Mouse (Mus musculus): Measurements from ENCODE around the gene Ltbp4. TPM values are rescaled to one million over a fixed set of nuclear protein-coding genes. Genes with fewer than 3 reads are reported as not detected.

Gene Ltbp4
- polyA plus RNA-seq, 1 experiment from 2014 or later: 66.0 TPM

DNA sequence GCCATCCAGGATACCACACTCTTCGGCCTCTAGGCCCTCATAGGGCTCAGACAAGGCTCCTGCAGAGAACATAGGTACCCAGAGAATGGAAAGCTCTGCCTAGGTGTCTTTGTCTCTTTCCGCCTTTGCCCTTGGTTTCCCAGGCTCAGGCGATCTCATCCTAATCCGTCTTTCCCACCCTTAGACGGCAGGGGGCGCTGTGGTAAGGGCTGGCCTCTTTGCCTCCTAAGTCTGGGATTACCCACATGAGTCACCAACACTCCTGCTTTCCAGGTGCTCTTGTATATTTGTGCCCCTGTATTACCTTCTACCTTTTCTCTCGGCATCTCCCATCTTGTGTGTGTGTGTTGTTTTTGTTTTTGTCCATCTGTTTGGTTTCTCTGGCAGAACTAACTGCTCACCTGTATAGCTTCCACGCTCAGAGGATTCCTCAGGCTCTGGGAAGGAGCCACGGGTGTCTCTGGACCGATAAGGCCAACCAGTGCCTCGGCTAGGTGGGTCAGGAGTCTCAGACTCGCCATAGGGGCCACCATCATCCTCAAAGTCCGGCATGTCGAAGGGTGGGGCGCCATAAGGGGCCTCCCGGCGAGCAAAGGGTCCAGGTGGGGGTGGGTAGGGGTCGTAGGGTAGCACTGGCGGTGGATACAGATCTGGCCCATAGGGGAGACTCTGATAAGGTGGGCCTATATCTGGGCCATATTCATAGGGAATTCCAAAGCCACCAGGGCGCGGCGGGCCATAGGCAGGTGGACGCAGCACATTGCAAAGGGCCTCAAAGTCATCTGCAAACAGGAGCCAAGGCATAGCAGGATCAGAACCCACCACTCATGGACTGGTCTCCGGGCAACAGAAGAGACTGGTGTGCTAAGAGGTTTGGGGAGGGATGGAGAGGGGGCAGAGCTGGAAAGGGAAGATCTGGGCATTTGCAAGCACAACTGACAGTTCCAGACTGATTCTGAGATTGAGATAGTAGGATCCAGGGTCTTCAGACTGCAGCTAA is 31.0 kb downstream of the Ltbp4 start:
- Histone ChIP-seq H3K9ac (no peak overlapping the region), H3K4me1 (peaks cover 21% of the 10 kb centered on the region), H3K4me2 (no peak overlapping the region), H3K36me3 (peaks cover 9% of the 10 kb centered on the region; the same call in 1 of the 2 replicates), H3K9me3 (no peaks in the 10 kb centered on the region), H3K4me3 (no peak overlapping the region), H3K27me3 (peaks cover 7% of the 10 kb centered on the region; the same call in 1 of the 2 replicates), H3K27ac (no peak overlapping the region)
- 77% methylated on average over 24 of the region's 24 CpGs for whole genome bisulfite sequencing
- ATAC-seq (ENCODE audit: insufficient number of reproducible peaks, low FRiP score, low TSS enrichment, low read depth): no peak

DNA sequence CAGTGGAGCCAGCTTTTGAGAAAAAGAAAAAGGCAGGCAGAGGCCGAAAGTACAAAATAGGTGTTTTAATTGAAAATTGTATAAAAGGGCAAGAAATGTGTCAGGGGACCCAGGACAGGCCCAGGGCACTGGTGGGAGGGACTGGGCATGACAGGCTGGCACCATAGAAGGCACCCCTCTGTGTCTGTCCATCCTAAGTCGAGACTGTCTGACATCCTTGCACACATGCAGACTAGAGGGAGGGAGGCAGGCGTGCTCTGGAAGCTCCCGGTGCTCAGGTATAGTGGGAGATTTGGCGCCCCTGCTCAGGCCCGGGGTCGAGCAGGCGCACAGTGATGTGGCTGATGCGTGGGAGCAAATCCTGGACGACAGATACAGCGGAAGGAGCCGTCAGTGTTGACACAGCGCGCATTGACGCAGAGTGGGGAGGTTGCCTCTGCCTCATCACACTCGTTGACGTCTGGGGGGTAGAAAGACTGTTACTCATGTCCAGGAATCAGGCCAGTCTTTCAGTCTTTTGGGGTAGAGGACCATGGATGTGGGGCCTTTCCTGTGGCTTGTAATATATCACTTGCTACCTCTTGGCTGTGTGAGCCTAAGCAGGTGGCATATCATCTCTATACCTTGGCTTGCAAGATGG is 32.3 kb downstream of the Ltbp4 start:
- no peaks in the 10 kb centered on the region for H3K27me3 ChIP-seq
- H3K27ac ChIP-seq: no peak overlapping the region
- no peaks in the 10 kb centered on the region for H3K9me3 ChIP-seq
- 86% methylated on average over 17 of the region's 17 CpGs for WGBS
- no peak overlapping the region for H3K9ac ChIP-seq
- ATAC-seq (ENCODE audit: insufficient number of reproducible peaks, low FRiP score, low TSS enrichment, low read depth): no peak
- H3K36me3 ChIP-seq: peaks cover 9% of the 10 kb centered on the region; the same call in 1 of the 2 replicates
- peaks cover 17% of the 10 kb centered on the region for H3K4me1 ChIP-seq
- H3K4me3 ChIP-seq: no peak overlapping the region
- no peak overlapping the region for H3K4me2 ChIP-seq

DNA sequence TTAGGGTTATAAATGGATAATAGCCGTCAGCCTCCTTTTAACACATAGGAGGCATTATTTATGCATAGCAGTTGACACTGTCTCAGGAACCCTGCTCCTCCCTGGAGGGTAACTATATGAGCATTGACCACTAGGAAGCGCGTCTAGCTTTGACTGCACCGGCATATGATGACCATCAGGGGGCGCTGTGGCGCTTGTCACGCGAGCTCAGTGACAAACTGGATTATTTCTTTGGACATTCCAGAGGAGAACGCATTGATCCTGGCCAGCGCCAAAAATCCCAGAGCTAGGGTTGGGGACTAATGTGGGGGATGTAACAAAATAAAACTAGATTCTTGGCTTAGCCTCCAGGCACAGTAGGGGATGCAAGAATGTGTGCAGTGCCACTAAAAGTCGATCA is 35.3 kb downstream of the Ltbp4 start:
- no peak overlapping the region for H3K4me3 ChIP-seq
- H3K27me3 ChIP-seq: no peaks in the 10 kb centered on the region
- H3K9ac ChIP-seq: no peak overlapping the region
- H3K36me3 ChIP-seq: peaks cover 9% of the 10 kb centered on the region; the same call in 1 of the 2 replicates
- WGBS: 6% methylated on average over 11 of the region's 11 CpGs
- H3K4me1 ChIP-seq: peaks cover 5% of the 10 kb centered on the region; the same call in 1 of the 2 replicates
- no peak for ATAC-seq (ENCODE audit: insufficient number of reproducible peaks, low FRiP score, low TSS enrichment, low read depth)
- H3K9me3 ChIP-seq: no peaks in the 10 kb centered on the region
- H3K27ac ChIP-seq: no peak overlapping the region
- H3K4me2 ChIP-seq: no peak overlapping the region

DNA sequence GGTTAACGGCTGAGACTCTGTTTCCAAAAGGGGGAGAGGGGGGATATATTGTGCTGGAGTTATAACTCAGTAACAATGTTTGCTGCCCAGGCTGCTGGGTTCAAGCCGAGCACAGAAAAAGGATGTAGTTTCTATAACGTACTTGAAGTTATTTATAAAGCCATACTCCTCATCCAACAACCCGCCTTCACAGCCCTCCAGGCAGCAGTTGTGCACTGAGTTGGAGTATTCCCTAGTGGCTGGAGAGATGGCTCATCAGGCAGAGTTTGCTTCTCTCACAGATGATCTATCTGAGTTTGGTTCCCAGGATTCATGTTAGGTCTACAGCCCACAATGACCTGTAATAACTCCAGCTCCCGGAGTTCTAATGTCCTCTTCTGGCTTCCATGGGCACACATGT is 36.7 kb downstream of the Ltbp4 start:
- H3K4me3 ChIP-seq: no peak overlapping the region
- H3K4me2 ChIP-seq: no peak overlapping the region
- H3K36me3 ChIP-seq: peaks cover 6% of the 10 kb centered on the region; the same call in 1 of the 2 replicates
- H3K27ac ChIP-seq: no peak overlapping the region
- H3K9ac ChIP-seq: no peak overlapping the region
- H3K9me3 ChIP-seq: no peaks in the 10 kb centered on the region
- WGBS: 71% methylated on average over 5 of the region's 5 CpGs
- H3K27me3 ChIP-seq: no peaks in the 10 kb centered on the region
- peaks cover 5% of the 10 kb centered on the region; the same call in 1 of the 2 replicates for H3K4me1 ChIP-seq
- ATAC-seq (ENCODE audit: insufficient number of reproducible peaks, low FRiP score, low TSS enrichment, low read depth): no peak

DNA sequence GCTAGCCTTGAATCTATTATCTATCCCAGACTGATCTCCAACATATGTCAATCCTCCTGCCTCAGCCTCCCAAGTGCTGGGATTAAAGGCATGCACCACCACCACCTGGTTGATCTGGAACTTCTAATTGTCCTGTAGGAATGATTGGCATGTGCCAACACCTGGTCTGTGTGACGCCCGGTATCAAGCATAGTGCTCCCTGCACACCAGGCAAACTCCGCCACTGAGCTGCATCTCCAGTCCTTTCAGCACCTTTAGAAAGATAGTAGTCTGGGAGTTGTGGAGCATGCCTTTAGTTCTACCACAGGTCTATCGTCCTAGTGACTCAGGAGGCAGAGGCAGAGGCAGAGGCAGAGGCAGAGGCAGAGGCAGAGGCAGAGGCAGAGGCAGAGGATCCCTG is 37.1 kb downstream of the Ltbp4 start:
- H3K4me3 ChIP-seq: no peak overlapping the region
- 0 out of 2 replicates have a peak, but pooled peaks cover 3% of the 10 kb centered on the region for H3K36me3 ChIP-seq
- peaks cover 5% of the 10 kb centered on the region; the same call in 1 of the 2 replicates for H3K4me1 ChIP-seq
- no peak for ATAC-seq (ENCODE audit: insufficient number of reproducible peaks, low FRiP score, low TSS enrichment, low read depth)
- WGBS: 71% methylated on average over 4 of the region's 4 CpGs
- H3K4me2 ChIP-seq: no peak overlapping the region
- H3K27ac ChIP-seq: no peak overlapping the region
- H3K9ac ChIP-seq: no peak overlapping the region
- no peaks in the 10 kb centered on the region for H3K27me3 ChIP-seq
- H3K9me3 ChIP-seq: no peaks in the 10 kb centered on the region

DNA sequence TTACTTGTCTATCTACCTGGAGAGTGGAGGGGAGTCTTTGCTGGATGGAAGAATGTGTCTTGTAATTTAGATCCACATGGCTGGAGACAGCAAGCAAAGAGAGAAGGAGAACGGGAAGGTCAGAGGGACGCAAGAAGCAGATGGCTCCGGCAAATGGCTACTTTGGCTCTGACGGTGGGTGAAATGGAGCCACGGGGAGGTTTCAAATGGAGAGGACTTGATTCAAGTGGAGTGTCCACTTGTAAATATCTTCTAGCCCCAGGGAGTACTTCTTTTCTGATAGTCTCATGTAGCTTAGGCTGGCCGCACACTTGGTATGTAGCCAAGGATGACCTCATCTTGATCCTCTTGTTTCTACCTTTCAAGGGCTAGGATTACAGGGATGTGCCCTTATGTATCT is 38.7 kb downstream of the Ltbp4 start:
- Histone ChIP-seq H3K4me1 (peaks cover 5% of the 10 kb centered on the region; the same call in 1 of the 2 replicates), H3K4me3 (no peak overlapping the region), H3K36me3 (no peaks in the 10 kb centered on the region), H3K4me2 (no peak overlapping the region), H3K27me3 (no peaks in the 10 kb centered on the region), H3K9ac (no peak overlapping the region), H3K27ac (no peak overlapping the region), H3K9me3 (no peaks in the 10 kb centered on the region)
- ATAC-seq (ENCODE audit: insufficient number of reproducible peaks, low FRiP score, low TSS enrichment, low read depth): no peak
- 85% methylated on average over 6 of the region's 6 CpGs for WGBS

DNA sequence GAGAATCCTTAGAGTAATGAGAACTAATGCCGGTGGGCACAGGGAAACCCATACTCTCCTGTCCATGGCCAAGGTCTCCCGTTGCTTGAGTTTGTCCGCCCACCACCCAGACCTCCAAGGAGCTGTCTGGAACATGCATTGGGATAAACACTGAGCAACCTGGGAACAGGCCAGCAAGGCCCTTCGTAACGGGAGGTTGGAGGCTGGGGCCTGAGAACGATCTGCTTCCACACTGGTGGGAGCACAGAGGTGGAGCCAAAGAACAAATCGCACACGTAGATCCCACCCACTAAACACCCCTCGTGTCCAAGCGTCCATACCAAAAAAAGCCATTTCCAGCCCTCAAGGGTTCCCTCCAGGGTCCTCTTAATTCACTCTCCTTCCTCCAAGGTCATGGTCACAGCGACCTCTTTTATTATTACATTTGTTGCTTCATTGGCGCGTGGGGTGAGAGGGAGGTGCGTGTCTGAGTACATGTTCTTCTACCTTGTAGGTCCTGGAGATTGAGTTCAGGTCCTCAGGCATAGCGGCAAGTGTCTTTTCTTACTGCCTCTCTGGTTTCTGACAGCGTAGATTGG is 39.4 kb downstream of the Ltbp4 start:
- Histone ChIP-seq H3K36me3 (no peaks in the 10 kb centered on the region), H3K4me2 (no peak overlapping the region), H3K9ac (no peak overlapping the region), H3K9me3 (no peaks in the 10 kb centered on the region), H3K4me3 (no peak overlapping the region), H3K4me1 (peaks cover 5% of the 10 kb centered on the region; the same call in 1 of the 2 replicates), H3K27ac (no peak overlapping the region), H3K27me3 (no peaks in the 10 kb centered on the region)
- 75% methylated on average over 16 of the region's 16 CpGs for WGBS
- ATAC-seq (ENCODE audit: insufficient number of reproducible peaks, low FRiP score, low TSS enrichment, low read depth): no peak

DNA sequence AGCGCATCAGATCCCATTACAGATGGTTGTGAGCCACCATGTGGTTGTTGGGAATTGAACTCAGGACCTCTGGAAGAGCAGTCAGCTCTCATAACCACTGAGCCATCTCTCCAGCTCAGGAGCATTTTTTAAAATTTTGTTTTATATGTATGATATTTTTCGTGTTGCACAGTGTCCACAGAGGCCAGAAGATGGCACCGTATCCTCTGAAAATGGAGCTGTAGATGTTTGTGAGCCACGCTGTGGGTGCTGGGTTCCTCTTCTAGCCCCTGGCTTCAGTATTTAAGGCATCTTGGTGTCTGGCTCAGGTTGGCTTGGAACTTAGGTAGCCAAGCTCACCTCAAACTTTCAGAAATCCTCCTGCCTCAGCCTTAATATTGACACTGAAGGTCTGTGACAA is 41.0 kb downstream of the Ltbp4 start:
- H3K4me2 ChIP-seq: no peak overlapping the region
- H3K27me3 ChIP-seq: no peaks in the 10 kb centered on the region
- WGBS: 83% methylated on average over 4 of the region's 4 CpGs
- no peaks in the 10 kb centered on the region for H3K4me1 ChIP-seq
- no peak for ATAC-seq (ENCODE audit: insufficient number of reproducible peaks, low FRiP score, low TSS enrichment, low read depth)
- no peak overlapping the region for H3K9ac ChIP-seq
- H3K36me3 ChIP-seq: no peaks in the 10 kb centered on the region
- H3K9me3 ChIP-seq: no peaks in the 10 kb centered on the region
- no peak overlapping the region for H3K4me3 ChIP-seq
- no peak overlapping the region for H3K27ac ChIP-seq

DNA sequence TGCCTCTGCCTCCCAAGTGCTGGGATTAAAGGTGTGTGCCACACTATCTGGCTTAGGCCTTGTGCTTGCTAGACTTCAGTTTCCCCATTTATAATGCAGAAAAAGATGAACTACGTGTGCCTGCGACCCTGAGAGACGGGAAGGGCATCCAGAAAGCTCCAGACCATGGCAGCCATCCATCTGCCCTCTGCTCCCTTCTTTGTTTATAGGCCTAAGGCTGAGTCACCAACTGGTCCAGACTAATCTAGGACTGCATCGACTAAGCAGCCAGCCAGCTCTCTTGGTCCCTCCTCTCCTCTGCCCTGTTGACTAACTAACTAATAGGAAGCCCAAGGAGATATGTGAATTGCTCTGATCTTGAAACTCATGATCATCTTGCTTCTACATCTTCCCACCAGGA is 41.5 kb downstream of the Ltbp4 start:
- H3K4me1 ChIP-seq: no peaks in the 10 kb centered on the region
- no peak overlapping the region for H3K9ac ChIP-seq
- 82% methylated on average over 4 of the region's 4 CpGs for WGBS
- no peak for ATAC-seq (ENCODE audit: insufficient number of reproducible peaks, low FRiP score, low TSS enrichment, low read depth)
- no peak overlapping the region for H3K27ac ChIP-seq
- no peaks in the 10 kb centered on the region for H3K36me3 ChIP-seq
- no peak overlapping the region for H3K4me2 ChIP-seq
- H3K9me3 ChIP-seq: no peaks in the 10 kb centered on the region
- no peaks in the 10 kb centered on the region for H3K27me3 ChIP-seq
- no peak overlapping the region for H3K4me3 ChIP-seq

DNA sequence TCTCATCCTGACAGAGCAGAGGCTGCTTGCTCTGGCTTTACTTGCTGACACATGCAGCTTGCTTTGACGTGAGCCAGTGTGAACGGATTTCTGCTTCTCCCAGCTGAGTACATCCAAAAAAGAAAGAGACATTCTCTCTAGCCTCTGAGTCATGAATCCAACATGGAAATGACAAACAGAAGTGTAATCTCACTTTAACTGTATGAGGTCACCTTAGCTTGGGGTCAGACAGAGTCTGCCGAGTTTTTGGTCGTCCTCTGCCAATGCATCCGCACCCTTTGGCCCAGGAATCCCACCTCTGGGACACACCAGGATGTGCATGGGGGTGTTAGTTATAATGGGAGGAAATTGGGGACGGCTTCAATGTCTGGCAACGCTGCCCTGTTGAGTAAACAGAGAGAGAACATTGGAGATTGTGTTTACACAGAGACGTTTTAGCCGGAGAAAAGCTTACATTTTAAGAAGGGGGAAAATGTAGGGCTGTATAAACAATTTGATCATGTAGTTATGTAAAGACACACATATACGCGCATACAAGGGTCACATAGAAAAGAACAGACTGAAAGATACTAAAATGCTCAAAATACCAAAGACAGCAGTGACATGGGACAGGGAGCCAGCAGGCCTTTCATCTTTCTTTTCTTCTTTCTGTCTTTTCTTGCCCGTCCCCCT is 45.6 kb downstream of the Ltbp4 start:
- no peak for ATAC-seq (ENCODE audit: insufficient number of reproducible peaks, low FRiP score, low TSS enrichment, low read depth)
- H3K36me3 ChIP-seq: no peaks in the 10 kb centered on the region
- H3K4me3 ChIP-seq: no peak overlapping the region
- H3K9me3 ChIP-seq: no peaks in the 10 kb centered on the region
- H3K4me1 ChIP-seq: no peaks in the 10 kb centered on the region
- 53% methylated on average over 12 of the region's 12 CpGs for WGBS
- H3K9ac ChIP-seq: no peak overlapping the region
- H3K4me2 ChIP-seq: no peak overlapping the region
- H3K27ac ChIP-seq: peak overlapping the region; percentile 17; the same call in 1 of the 2 replicates
- H3K27me3 ChIP-seq: no peaks in the 10 kb centered on the region

DNA sequence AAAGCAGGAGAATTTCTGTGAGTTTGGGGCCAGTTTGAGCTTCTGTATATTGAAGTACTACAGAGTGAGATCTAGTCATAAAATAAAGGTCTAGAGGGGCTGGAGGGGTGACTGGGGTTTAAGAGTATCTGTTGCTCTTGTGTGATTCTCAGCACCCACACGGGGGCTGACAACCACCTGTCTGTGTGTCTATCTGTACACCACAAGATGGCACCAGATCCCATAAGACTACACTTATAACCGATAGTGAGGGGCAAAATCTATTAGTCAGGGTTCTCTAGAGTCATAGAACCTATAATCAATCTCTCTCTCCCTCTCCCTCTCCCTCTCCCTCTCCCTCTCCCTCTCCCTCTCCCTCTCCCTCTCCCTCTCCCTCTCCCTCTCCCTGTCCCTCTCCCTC is 46.9 kb downstream of the Ltbp4 start:
- Histone ChIP-seq H3K27me3 (no peaks in the 10 kb centered on the region), H3K9ac (no peak overlapping the region), H3K4me1 (peaks cover 2% of the 10 kb centered on the region), H3K27ac (no peak overlapping the region), H3K4me2 (no peak overlapping the region), H3K9me3 (no peaks in the 10 kb centered on the region), H3K36me3 (no peaks in the 10 kb centered on the region), H3K4me3 (no peak overlapping the region)
- no peak for ATAC-seq (ENCODE audit: insufficient number of reproducible peaks, low FRiP score, low TSS enrichment, low read depth)
- WGBS: 67% methylated on average over 2 of the region's 2 CpGs

Data from limb, embryonic 15.5 days (tissue).